Mouse (Mus musculus): ENCODE measurements around the gene Keg1.
"Not testable (repeated sequence)": the region's sequence is repeated elsewhere in the genome, so short reads cannot be mapped to it uniquely, and the experiment has no call there.

The Keg1 gene

GRCm38 (mm10) chr19:12695590-12695989 is at the start of gene Keg1:
Gene Keg1, plus strand, starts transcription at chr19:12695786.
- DNase-seq (ENCODE audit: low spot score in 2 of 2) = no peak

GRCm38 (mm10) chr19:12649511-12649910 is 46.1 kb upstream of the Keg1 start:
- no peak for DNase-seq (ENCODE audit: low spot score in 2 of 2)

- no peak for DNase-seq (ENCODE audit: low spot score in 2 of 2)
Measured at GRCm38 (mm10) chr19:12666156-12666555, 29.4 kb upstream of the Keg1 start.

GRCm38 (mm10) chr19:12668601-12669000 is 27.0 kb upstream of the Keg1 start:
- DNase-seq (ENCODE audit: low spot score in 2 of 2) = not testable (repeated sequence)

- DNase-seq (ENCODE audit: low spot score in 2 of 2) = no peak
Measured at GRCm38 (mm10) chr19:12670139-12670538, 25.4 kb upstream of the Keg1 start, which contains the start of gene Olfr1442. Gene Olfr1442, plus strand, starts transcription at chr19:12670439.

GRCm38 (mm10) chr19:12671051-12671450 is 24.5 kb upstream of the Keg1 start:
- DNase-seq (ENCODE audit: low spot score in 2 of 2) = no peak

GRCm38 (mm10) chr19:12677812-12678211 is 17.8 kb upstream of the Keg1 start, which contains the start of gene Olfr1443:
Gene Olfr1443, plus strand, starts transcription at chr19:12678112.
- DNase-seq (ENCODE audit: low spot score in 2 of 2) = no peak

GRCm38 (mm10) chr19:12684638-12685037 is 10.9 kb upstream of the Keg1 start:
- DNase-seq (ENCODE audit: low spot score in 2 of 2) = no peak

- DNase-seq (ENCODE audit: low spot score in 2 of 2) = no peak
Measured at GRCm38 (mm10) chr19:12685231-12685630, 10.4 kb upstream of the Keg1 start.

- DNase-seq (ENCODE audit: low spot score in 2 of 2) = no peak
Measured at GRCm38 (mm10) chr19:12696221-12696620, 635 bp downstream of the Keg1 start.

- no peak for DNase-seq (ENCODE audit: low spot score in 2 of 2)
Measured at GRCm38 (mm10) chr19:12708458-12708857, 12.9 kb downstream of the Keg1 start.

- no peak for DNase-seq (ENCODE audit: low spot score in 2 of 2)
Measured at GRCm38 (mm10) chr19:12708986-12709385, 13.4 kb downstream of the Keg1 start.

- DNase-seq (ENCODE audit: low spot score in 2 of 2) = no peak
Measured at GRCm38 (mm10) chr19:12719189-12719588, 23.6 kb downstream of the Keg1 start.

- DNase-seq (ENCODE audit: low spot score in 2 of 2) = no peak
Measured at GRCm38 (mm10) chr19:12720463-12720862, 24.9 kb downstream of the Keg1 start.

GRCm38 (mm10) chr19:12720919-12721318 is 25.3 kb downstream of the Keg1 start:
- not testable (repeated sequence) for DNase-seq (ENCODE audit: low spot score in 2 of 2)

GRCm38 (mm10) chr19:12721596-12721995 is 26.0 kb downstream of the Keg1 start:
- not testable (repeated sequence) for DNase-seq (ENCODE audit: low spot score in 2 of 2)

- no peak for DNase-seq (ENCODE audit: low spot score in 2 of 2)
Measured at GRCm38 (mm10) chr19:12722308-12722707, 26.7 kb downstream of the Keg1 start.

- no peak for DNase-seq (ENCODE audit: low spot score in 2 of 2)
Measured at GRCm38 (mm10) chr19:12725851-12726250, 30.3 kb downstream of the Keg1 start.

GRCm38 (mm10) chr19:12731036-12731435 is 35.5 kb downstream of the Keg1 start:
- DNase-seq (ENCODE audit: low spot score in 2 of 2) = no peak

- DNase-seq (ENCODE audit: low spot score in 2 of 2) = no peak
Measured at GRCm38 (mm10) chr19:12731950-12732349, 36.4 kb downstream of the Keg1 start.

- DNase-seq (ENCODE audit: low spot score in 2 of 2) = no peak
Measured at GRCm38 (mm10) chr19:12756286-12756685, 60.7 kb downstream of the Keg1 start.

GRCm38 (mm10) chr19:12758936-12759478 is 63.4 kb downstream of the Keg1 start:
- no peak for DNase-seq (ENCODE audit: low spot score in 2 of 2)

- DNase-seq (ENCODE audit: low spot score in 2 of 2) = peak; percentile 37 to 43
Measured at GRCm38 (mm10) chr19:12759656-12760055, 64.1 kb downstream of the Keg1 start.

Data from frontal cortex, postnatal 14 days (tissue).